Mouse (Mus musculus) bone marrow, adult 2 months (tissue): ENCODE data around the gene Ksr2.

Experiments
- CTCF ChIP-seq: fragments of 200-500 bp; IDR thresholded peaks from 2 replicates; pipeline ENCODE4 v1.5.1; 2011; ENCODE audit warnings: low read length, control low read depth; ENCODE audit not compliant: control insufficient read depth, insufficient read depth
- POLR2A ChIP-seq: fragments of 200-500 bp; IDR thresholded peaks from 2 replicates; pipeline ENCODE4 v1.6.1; 2011; ENCODE audit warnings: low read depth, mild to moderate bottlenecking, control low read depth, low read length, borderline replicate concordance; ENCODE audit not compliant: control insufficient read depth

DNA sequence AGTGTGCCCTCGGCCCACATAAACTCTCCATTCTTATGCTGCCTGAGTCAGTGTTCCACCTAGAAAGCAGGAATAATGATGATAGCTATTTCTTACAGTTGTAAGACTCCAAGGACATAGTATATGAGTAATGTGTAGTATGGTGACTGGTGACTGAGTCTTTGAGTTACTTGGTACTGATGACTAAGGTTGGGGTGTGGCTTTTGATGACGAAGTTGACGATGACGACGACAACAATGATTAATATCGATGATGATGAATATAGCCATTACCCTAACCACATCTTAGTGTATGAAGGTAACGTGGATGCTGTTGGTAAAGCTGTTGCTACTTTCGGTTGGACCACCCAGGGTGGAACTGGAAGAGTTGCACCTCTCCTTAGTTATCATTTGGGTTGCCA is 270.7 kb downstream of the Ksr2 start:
- no peak for TF ChIP-seq CTCF
- TF ChIP-seq POLR2A: no peak
